Comparison of ENCODE assay signal across 22 mouse cellular contexts in the genomic region with DNA sequence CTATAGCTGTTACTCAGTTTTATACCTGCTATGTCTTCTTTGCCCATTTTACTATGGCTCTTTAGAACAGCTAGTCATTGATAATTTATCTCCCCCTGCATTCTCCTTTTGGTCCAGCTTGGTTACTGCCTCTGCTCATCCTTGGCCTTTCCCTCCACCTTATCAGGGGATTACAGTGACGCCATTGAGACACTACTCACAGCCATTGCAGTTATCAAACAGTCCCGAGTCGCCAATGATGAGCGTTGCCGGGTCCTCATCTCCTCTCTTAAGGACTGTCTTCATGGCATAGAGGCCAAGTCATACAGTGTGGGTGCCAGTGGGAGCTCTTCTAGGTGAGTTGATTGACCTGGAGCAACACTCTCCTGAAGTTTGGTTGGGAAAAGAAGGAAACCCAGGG. TPM values are rescaled to one million over a fixed set of nuclear protein-coding genes. Genes with fewer than 3 reads are reported as not detected.
DNase-seq lines count a peak whose midpoint lies in the region; ATAC-seq lines count a peak whose summit lies in the region.
"Had no signal": no experiment of that assay in that cellular context is flagged by ENCODE, and none has a peak within 500 bp of the region (broad histone marks: within the 10 kb centered on the region; RNA-seq: fewer than 3 reads in every experiment).

No protein-coding gene starts in this region.

- peak; percentile 67; the same call in 1 of the 2 replicates for ATAC-seq in erythroblast, adult 5-6 weeks (replicated peaks; ENCODE audit: low FRiP score, poor library complexity, severe bottlenecking)
- ATAC-seq in liver, embryonic 13.5 days (ENCODE audit: low read depth), result peak; percentile 93
- peak; percentile 39; the same call in 1 of the 2 replicates for ATAC-seq in megakaryocyte progenitor cell, adult 5-6 weeks (replicated peaks; ENCODE audit: poor library complexity)
- ATAC-seq in megakaryocyte, adult 5-6 weeks (ENCODE audit: poor library complexity, severe bottlenecking), result no peak
- ATAC-seq in kidney, embryonic 14.5 days (ENCODE audit: low FRiP score, low TSS enrichment), result no peak
- ATAC-seq: activated CD4-positive, CD25-positive, alpha-beta regulatory T cell, adult 4 months; forebrain, postnatal 0 days; Patski had no signal

- H3K9me3 ChIP-seq in liver, embryonic 13.5 days (replicated peaks), result no peaks in the 10 kb centered on the region
- H3K9me3 ChIP-seq in kidney, embryonic 14.5 days (ENCODE audit: control insufficient read depth, low read length), result no peaks in the 10 kb centered on the region
- H3K9me3 ChIP-seq: embryonic facial prominence, embryonic 15.5 days; forebrain, embryonic 12.5 days; heart, embryonic 12.5 days; hindbrain, embryonic 10.5 days had no signal

- peaks cover 91% of the 10 kb centered on the region for H3K36me3 ChIP-seq in liver, embryonic 13.5 days
- peaks cover 93% of the 10 kb centered on the region for H3K36me3 ChIP-seq in kidney, embryonic 14.5 days (ENCODE audit: control insufficient read depth, insufficient read depth, low read length)

- no peaks in the 10 kb centered on the region for H3K27me3 ChIP-seq in liver, embryonic 13.5 days
- no peaks in the 10 kb centered on the region for H3K27me3 ChIP-seq in kidney, embryonic 14.5 days (ENCODE audit: control insufficient read depth, insufficient read depth, low read length)
- H3K27me3 ChIP-seq: CH12.LX; embryonic facial prominence, embryonic 15.5 days; forebrain, embryonic 12.5 days; heart, embryonic 12.5 days; Patski had no signal

- peaks cover 12% of the 10 kb centered on the region for H3K4me1 ChIP-seq in liver, embryonic 13.5 days (replicated peaks)
- H3K4me1 ChIP-seq in kidney, embryonic 14.5 days (ENCODE audit: control insufficient read depth, insufficient read depth, low read length), result no peaks in the 10 kb centered on the region
- H3K4me1 ChIP-seq: embryonic facial prominence, embryonic 15.5 days; forebrain, embryonic 12.5 days; heart, embryonic 12.5 days; hindbrain, embryonic 10.5 days had no signal

- no peak overlapping the region for H3K9ac ChIP-seq in liver, embryonic 13.5 days
- H3K9ac ChIP-seq in kidney, embryonic 14.5 days (ENCODE audit: low read depth, low read length), result no peak overlapping the region
- H3K9ac ChIP-seq: embryonic facial prominence, embryonic 15.5 days; forebrain, embryonic 12.5 days; forebrain, postnatal 0 days; heart, embryonic 12.5 days; hindbrain, embryonic 14.5 days had no signal

- H3K4me2 ChIP-seq in liver, embryonic 13.5 days, result peak overlapping the region; percentile 28; the same call in 1 of the 2 replicates
- no peak overlapping the region for H3K4me2 ChIP-seq in kidney, embryonic 14.5 days (replicated peaks; ENCODE audit: low read depth, low read length)
- H3K4me2 ChIP-seq: embryonic facial prominence, embryonic 15.5 days; forebrain, embryonic 12.5 days; heart, embryonic 12.5 days; hindbrain, embryonic 14.5 days had no signal

- 39% methylated on average over 5 of the region's 5 CpGs for WGBS in liver, embryonic 13.5 days (ENCODE audit: insufficient replicate concordance)
- 92% methylated on average over 5 of the region's 5 CpGs for WGBS in kidney, embryonic 14.5 days

- no peak overlapping the region for H3K4me3 ChIP-seq in liver, embryonic 13.5 days (replicated peaks)
- H3K4me3 ChIP-seq in kidney, embryonic 14.5 days (ENCODE audit: low read length), result no peak overlapping the region
- H3K4me3 ChIP-seq: embryonic facial prominence, embryonic 15.5 days; forebrain, embryonic 12.5 days; heart, embryonic 12.5 days; hindbrain, embryonic 10.5 days had no signal

- peak; percentile 45 for DNase-seq in c-Kit-positive CD71-positive TER-119-negative erythroid progenitor cells, embryonic 14.5 days (ENCODE audit: low read depth)
- DNase-seq in liver, embryonic 13.5 days, result peak; percentile 50
- DNase-seq in adipocyte (ENCODE audit: low spot score), result no peak
- DNase-seq: adrenal gland, adult 8-10 months; adrenal gland, postnatal 36 days; cerebellum, adult 18-20 months; cerebellum, adult 9-11 months; cerebellum, postnatal 36 days; forebrain, postnatal 0 days; gastrocnemius, postnatal 14 days had no signal

- peak overlapping the region; percentile 58 for H3K27ac ChIP-seq in liver, embryonic 13.5 days
- no peak overlapping the region for H3K27ac ChIP-seq in kidney, embryonic 14.5 days (ENCODE audit: low read depth, low read length)
- H3K27ac ChIP-seq: embryonic facial prominence, embryonic 15.5 days; forebrain, embryonic 12.5 days; hindbrain, embryonic 10.5 days; hindbrain, embryonic 14.5 days had no signal

RNA-seq across cellular contexts. Expression of gene Sdhaf2, which starts 13.5 kb away (rescaled TPM):
- 21.5 and 35.4 TPM in 2 replicates for total RNA-seq in erythroblast, adult 5-6 weeks (2015; ENCODE audit: low replicate concordance)
- 20.1 and 34.9 TPM in 2 replicates for total RNA-seq in erythroblast, adult 5-6 weeks (2017; ENCODE audit: low replicate concordance)
- polyA plus RNA-seq in liver, embryonic 13.5 days (2015; fragmentation: Nextera tagmentation; extraction: Ambion mirVana), result 33.7 and 36.2 TPM in 2 replicates
- 43.3 and 45.4 TPM in 2 replicates for total RNA-seq in megakaryocyte progenitor cell, adult 5-6 weeks (2015)
- total RNA-seq in megakaryocyte progenitor cell, adult 5-6 weeks (2017), result 54.4 and 60.1 TPM in 2 replicates
- total RNA-seq in megakaryocyte, adult 5-6 weeks (2015), result 46.9 and 51.5 TPM in 2 replicates
- total RNA-seq in megakaryocyte, adult 5-6 weeks (2017), result 54.6 and 55.9 TPM in 2 replicates
- 65.1 and 65.6 TPM in 2 replicates for polyA plus RNA-seq in kidney, embryonic 14.5 days (2014; fragmentation: Nextera tagmentation; extraction: Ambion mirVana)

RNA-seq across cellular contexts. Expression of gene Cpsf7, which starts 14.4 kb away (rescaled TPM):
- 18.4 and 27.1 TPM in 2 replicates for total RNA-seq in erythroblast, adult 5-6 weeks (2015; ENCODE audit: low replicate concordance)
- total RNA-seq in erythroblast, adult 5-6 weeks (2017; ENCODE audit: low replicate concordance), result 20.4 and 20.8 TPM in 2 replicates
- 9.7 and 13.5 TPM in 2 replicates for polyA plus RNA-seq in liver, embryonic 13.5 days (2015; fragmentation: Nextera tagmentation; extraction: Ambion mirVana)
- total RNA-seq in megakaryocyte progenitor cell, adult 5-6 weeks (2015), result 53.8 and 60.5 TPM in 2 replicates
- 30.0 and 37.9 TPM in 2 replicates for total RNA-seq in megakaryocyte progenitor cell, adult 5-6 weeks (2017)
- total RNA-seq in megakaryocyte, adult 5-6 weeks (2015), result 56.3 and 57.1 TPM in 2 replicates
- total RNA-seq in megakaryocyte, adult 5-6 weeks (2017), result 35.9 and 42.2 TPM in 2 replicates
- 40.7 and 63.0 TPM in 2 replicates for polyA plus RNA-seq in kidney, embryonic 14.5 days (2014; fragmentation: Nextera tagmentation; extraction: Ambion mirVana)

RNA-seq across cellular contexts. Expression of gene Tmem216, which starts 16.6 kb away (rescaled TPM):
- total RNA-seq in erythroblast, adult 5-6 weeks (2015; ENCODE audit: low replicate concordance), result 9.6 and 18.2 TPM in 2 replicates
- total RNA-seq in erythroblast, adult 5-6 weeks (2017; ENCODE audit: low replicate concordance), result 7.2 and 21.6 TPM in 2 replicates
- 14.9 and 16.9 TPM in 2 replicates for polyA plus RNA-seq in liver, embryonic 13.5 days (2015; fragmentation: Nextera tagmentation; extraction: Ambion mirVana)
- 42.9 and 50.8 TPM in 2 replicates for total RNA-seq in megakaryocyte progenitor cell, adult 5-6 weeks (2015)
- 25.3 and 28.7 TPM in 2 replicates for total RNA-seq in megakaryocyte progenitor cell, adult 5-6 weeks (2017)
- 19.1 and 27.3 TPM in 2 replicates for total RNA-seq in megakaryocyte, adult 5-6 weeks (2015)
- 16.5 and 18.7 TPM in 2 replicates for total RNA-seq in megakaryocyte, adult 5-6 weeks (2017)
- 57.6 and 67.5 TPM in 2 replicates for polyA plus RNA-seq in kidney, embryonic 14.5 days (2014; fragmentation: Nextera tagmentation; extraction: Ambion mirVana)

RNA-seq across cellular contexts. Expression of gene Cyb561a3, which starts 37.5 kb away (rescaled TPM):
- 10.2 and 13.8 TPM in 2 replicates for total RNA-seq in erythroblast, adult 5-6 weeks (2015; ENCODE audit: low replicate concordance)
- 6.7 and 7.7 TPM in 2 replicates for total RNA-seq in erythroblast, adult 5-6 weeks (2017; ENCODE audit: low replicate concordance)
- 10.6 and 12.4 TPM in 2 replicates for polyA plus RNA-seq in liver, embryonic 13.5 days (2015; fragmentation: Nextera tagmentation; extraction: Ambion mirVana)
- 27.5 and 28.6 TPM in 2 replicates for total RNA-seq in megakaryocyte progenitor cell, adult 5-6 weeks (2015)
- total RNA-seq in megakaryocyte progenitor cell, adult 5-6 weeks (2017), result 28.8 and 29.6 TPM in 2 replicates
- 37.2 and 38.8 TPM in 2 replicates for total RNA-seq in megakaryocyte, adult 5-6 weeks (2015)
- 36.1 and 38.3 TPM in 2 replicates for total RNA-seq in megakaryocyte, adult 5-6 weeks (2017)
- polyA plus RNA-seq in kidney, embryonic 14.5 days (2014; fragmentation: Nextera tagmentation; extraction: Ambion mirVana), result 10.5 and 14.1 TPM in 2 replicates

RNA-seq across cellular contexts. Expression of gene Tmem138, which starts 37.7 kb away (rescaled TPM):
- total RNA-seq in erythroblast, adult 5-6 weeks (2015; ENCODE audit: low replicate concordance), result 1.7 and 4.8 TPM in 2 replicates
- total RNA-seq in erythroblast, adult 5-6 weeks (2017; ENCODE audit: low replicate concordance), result 1.8 and 4.9 TPM in 2 replicates
- 14.9 and 16.3 TPM in 2 replicates for polyA plus RNA-seq in liver, embryonic 13.5 days (2015; fragmentation: Nextera tagmentation; extraction: Ambion mirVana)
- total RNA-seq in megakaryocyte progenitor cell, adult 5-6 weeks (2015), result 37.8 and 38.7 TPM in 2 replicates
- 8.2 and 10.5 TPM in 2 replicates for total RNA-seq in megakaryocyte progenitor cell, adult 5-6 weeks (2017)
- total RNA-seq in megakaryocyte, adult 5-6 weeks (2015), result 14.1 and 16.7 TPM in 2 replicates
- 2.1 and 4.0 TPM in 2 replicates for total RNA-seq in megakaryocyte, adult 5-6 weeks (2017)
- polyA plus RNA-seq in kidney, embryonic 14.5 days (2014; fragmentation: Nextera tagmentation; extraction: Ambion mirVana), result 57.9 and 59.2 TPM in 2 replicates

Comparison
In these comparisons a context has a peak if more than half of its experiments do, and no peak if none do; other contexts are left out.
1. ATAC-seq: peak in erythroblast, adult 5-6 weeks (single experiment), liver, embryonic 13.5 days (single experiment) and megakaryocyte progenitor cell, adult 5-6 weeks (single experiment); none in megakaryocyte, adult 5-6 weeks (single experiment) and kidney, embryonic 14.5 days (single experiment).